Mouse (Mus musculus): ENCODE data around the gene Hmgcl.
"Not testable (repeated sequence)": the region's sequence is repeated elsewhere in the genome, so short reads cannot be mapped to it uniquely, and the experiment has no call there.

Hmgcl gene

GRCm38 (mm10) chr4:135926861-135927260, 19.4 kb upstream of the Hmgcl start:
- no peak for DNase-seq (ENCODE audit: low spot score in 2 of 2)

- no peak for DNase-seq (ENCODE audit: low spot score in 2 of 2)
Observed at GRCm38 (mm10) chr4:135928376-135928775, 17.9 kb upstream of the Hmgcl start.

- DNase-seq (ENCODE audit: low spot score in 2 of 2): no peak
Observed at GRCm38 (mm10) chr4:135929405-135929804, 16.8 kb upstream of the Hmgcl start.

GRCm38 (mm10) chr4:135929828-135930227, 16.4 kb upstream of the Hmgcl start:
- DNase-seq (ENCODE audit: low spot score in 2 of 2): no peak

GRCm38 (mm10) chr4:135930239-135930638, 16.0 kb upstream of the Hmgcl start:
- no peak for DNase-seq (ENCODE audit: low spot score in 2 of 2)

GRCm38 (mm10) chr4:135931832-135932231, 14.4 kb upstream of the Hmgcl start:
- no peak for DNase-seq (ENCODE audit: low spot score in 2 of 2)

- no peak for DNase-seq (ENCODE audit: low spot score in 2 of 2)
Observed at GRCm38 (mm10) chr4:135934708-135935500, 11.3 kb upstream of the Hmgcl start.

GRCm38 (mm10) chr4:135935502-135935901, 10.7 kb upstream of the Hmgcl start:
- DNase-seq (ENCODE audit: low spot score in 2 of 2): peak in 1 of 2 experiments; percentile 19

- no peak for DNase-seq (ENCODE audit: low spot score in 2 of 2)
Observed at GRCm38 (mm10) chr4:135938858-135939257, 7.4 kb upstream of the Hmgcl start.

- not testable (repeated sequence) for DNase-seq (ENCODE audit: low spot score in 2 of 2)
Observed at GRCm38 (mm10) chr4:135941026-135941425, 5.2 kb upstream of the Hmgcl start.

- no peak for DNase-seq (ENCODE audit: low spot score in 2 of 2)
Observed at GRCm38 (mm10) chr4:135942193-135942592, 4.1 kb upstream of the Hmgcl start.

GRCm38 (mm10) chr4:135943389-135943788, 2.9 kb upstream of the Hmgcl start:
- DNase-seq (ENCODE audit: low spot score in 2 of 2): no peak

- no peak for DNase-seq (ENCODE audit: low spot score in 2 of 2)
Observed at GRCm38 (mm10) chr4:135945706-135946105, 542 bp upstream of the Hmgcl start.

GRCm38 (mm10) chr4:135946659-135947301, 532 bp downstream of the Hmgcl start:
- DNase-seq (ENCODE audit: low spot score in 2 of 2): no peak

- DNase-seq (ENCODE audit: low spot score in 2 of 2): no peak
Observed at GRCm38 (mm10) chr4:135948142-135948541, 1.9 kb downstream of the Hmgcl start.

GRCm38 (mm10) chr4:135949475-135949874, 3.2 kb downstream of the Hmgcl start:
- DNase-seq (ENCODE audit: low spot score in 2 of 2): no peak

- DNase-seq (ENCODE audit: low spot score in 2 of 2): peak in 1 of 2 experiments; percentile 32
Observed at GRCm38 (mm10) chr4:135949911-135950310, 3.7 kb downstream of the Hmgcl start.

GRCm38 (mm10) chr4:135950365-135950764, 4.1 kb downstream of the Hmgcl start:
- DNase-seq (ENCODE audit: low spot score in 2 of 2): no peak

- no peak for DNase-seq (ENCODE audit: low spot score in 2 of 2)
Observed at GRCm38 (mm10) chr4:135951505-135951904, 5.3 kb downstream of the Hmgcl start.

- no peak for DNase-seq (ENCODE audit: low spot score in 2 of 2)
Observed at GRCm38 (mm10) chr4:135953179-135953578, 6.9 kb downstream of the Hmgcl start.

GRCm38 (mm10) chr4:135954241-135954640, 8.0 kb downstream of the Hmgcl start:
- DNase-seq (ENCODE audit: low spot score in 2 of 2): peak in 1 of 2 experiments; percentile 79

GRCm38 (mm10) chr4:135955886-135956285, 9.6 kb downstream of the Hmgcl start:
- peak in 1 of 2 experiments; percentile 19 for DNase-seq (ENCODE audit: low spot score in 2 of 2)

- no peak for DNase-seq (ENCODE audit: low spot score in 2 of 2)
Observed at GRCm38 (mm10) chr4:135958354-135958753, 12.1 kb downstream of the Hmgcl start.

Measured in right cerebral cortex, postnatal 10 days (tissue).